Mouse (Mus musculus) CD4-positive helper T cell, adult 2 months (primary cell): ENCODE results near the gene Slc7a1.

Experiments
- DNase-seq: peaks from one replicate; pipeline ENCODE4 v3.0.0-alpha.2; 2012; ENCODE audit warnings: low read depth, missing footprints, low spot score

Gene Slc7a1

GRCm38 (mm10) chr5:148399660-148400443, at the start of gene Slc7a1:
Slc7a1 (minus strand) TSS chr5:148399904.
- DNase-seq: peak; percentile 97

GRCm38 (mm10) chr5:148444974-148445373, 45.3 kb upstream of the Slc7a1 start:
- no peak for DNase-seq

DNA sequence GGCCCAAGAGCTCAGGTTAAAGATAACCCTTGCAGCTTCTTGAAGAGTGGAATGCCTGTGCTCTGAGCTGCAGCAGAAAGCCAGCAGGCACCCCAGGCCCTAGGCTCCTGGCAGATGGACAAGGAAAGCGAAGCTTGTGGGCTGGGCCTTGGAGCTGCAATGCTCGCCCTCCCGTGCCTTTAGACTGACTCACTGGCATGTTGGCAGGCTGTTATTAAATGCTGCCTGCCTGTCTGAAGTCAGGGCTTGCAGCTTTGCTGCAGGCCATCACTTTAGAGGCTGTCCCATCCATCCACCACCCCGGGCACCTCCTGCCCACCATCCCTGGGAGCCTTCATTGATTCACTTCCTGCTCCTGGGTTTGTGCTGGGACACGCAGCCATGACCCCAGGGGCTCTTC, 44.0 kb upstream of the Slc7a1 start:
- no peak for DNase-seq

DNA sequence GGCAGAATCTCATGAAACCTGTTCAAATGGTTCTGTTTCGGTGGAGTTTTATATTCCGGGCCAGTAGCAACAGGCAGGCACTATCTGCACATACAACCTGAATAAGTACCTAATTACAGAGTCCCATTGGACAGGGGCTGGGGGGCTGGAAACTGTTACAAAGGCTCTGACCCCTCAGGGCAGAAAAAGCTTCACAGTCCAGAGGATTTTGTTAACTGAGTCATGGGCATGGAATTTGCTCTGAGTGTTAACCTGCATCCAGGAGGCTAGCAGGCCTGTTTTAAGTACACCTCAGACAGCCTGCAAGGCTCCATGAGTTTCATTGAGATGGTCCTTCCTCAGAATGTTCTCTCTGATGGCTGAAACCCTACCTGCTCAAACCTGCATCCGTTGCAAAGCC, 36.0 kb upstream of the Slc7a1 start:
- no peak for DNase-seq

- DNase-seq: no peak
Observed at GRCm38 (mm10) chr5:148432121-148432520, 32.4 kb upstream of the Slc7a1 start.

DNA sequence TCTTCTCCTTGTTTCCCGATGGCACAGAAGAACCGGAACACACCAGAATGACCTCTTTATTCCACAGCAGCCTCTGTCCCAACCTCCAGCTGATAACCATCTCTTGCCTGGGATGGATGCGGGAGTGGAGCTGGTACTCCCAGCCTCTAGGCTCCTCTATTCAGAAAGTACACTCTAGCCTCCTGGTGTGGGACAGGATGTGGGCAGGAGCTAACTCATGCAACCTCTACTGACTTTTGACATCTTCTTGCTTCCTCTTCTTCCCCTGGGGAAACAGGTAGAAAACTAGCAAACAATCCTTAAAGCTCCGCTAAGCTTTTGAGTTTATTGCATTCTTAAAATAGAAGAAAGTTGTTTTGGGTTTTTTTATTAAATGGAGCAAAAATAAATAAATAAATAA, 29.1 kb upstream of the Slc7a1 start:
- peak; percentile 15 for DNase-seq

DNA sequence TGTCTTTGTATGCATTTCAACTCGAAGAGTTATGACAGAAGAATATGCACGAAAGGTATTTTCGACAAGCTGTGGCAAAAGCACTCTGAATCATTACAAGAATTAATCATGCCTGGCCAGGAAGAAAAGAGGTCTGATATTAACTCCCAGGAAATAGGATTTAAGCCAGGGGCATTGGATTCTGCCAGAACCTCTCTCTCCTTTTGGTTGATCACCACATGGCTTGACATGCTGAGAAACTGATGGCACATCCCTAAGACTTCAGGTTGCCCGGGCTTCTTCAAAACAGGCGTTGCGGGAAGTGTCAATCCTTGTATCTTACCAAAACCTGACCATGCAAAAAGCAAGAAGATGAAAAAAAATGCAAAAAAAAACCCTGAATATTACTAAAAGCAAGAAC, 25.4 kb upstream of the Slc7a1 start:
- no peak for DNase-seq

DNA sequence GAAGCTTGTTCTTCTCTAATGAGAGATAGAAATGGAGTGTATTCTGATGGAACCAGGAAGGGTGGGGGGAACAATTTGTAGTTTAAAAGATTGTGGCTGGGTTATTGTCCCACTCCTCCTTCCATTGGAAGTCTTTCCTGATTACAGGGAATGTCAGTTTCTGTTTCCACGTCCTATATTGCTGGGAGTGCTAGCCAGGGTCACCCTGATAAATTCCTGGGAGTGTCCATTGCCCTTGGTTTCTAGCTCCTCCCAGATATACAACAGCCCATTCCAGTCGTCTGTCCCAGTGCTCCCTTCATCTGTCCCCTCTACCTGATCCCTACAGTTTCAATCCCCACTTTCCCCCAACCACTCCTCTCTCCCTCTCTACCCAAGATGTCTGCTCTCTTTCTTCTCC, 21.6 kb upstream of the Slc7a1 start:
- no peak for DNase-seq

DNA sequence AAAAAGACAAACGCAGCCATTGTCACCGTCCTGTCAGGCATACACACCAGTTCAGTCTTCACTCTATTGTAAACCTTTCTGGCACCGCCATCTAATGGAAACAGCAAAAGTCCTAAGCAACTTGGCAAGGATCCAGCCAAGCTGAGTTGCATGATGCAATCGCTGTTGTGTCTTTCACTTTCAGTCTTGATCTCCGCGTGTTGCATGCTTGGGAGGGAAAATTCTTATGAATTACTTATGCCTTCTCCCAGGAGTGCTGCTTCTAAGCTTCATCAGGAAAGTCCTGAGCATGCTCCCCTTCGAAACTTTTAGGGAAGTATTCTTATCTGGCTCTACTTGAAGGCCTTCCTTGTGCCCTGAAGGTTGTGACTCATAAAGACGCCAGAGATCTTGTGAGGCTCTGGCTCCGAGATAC, 19.4 kb upstream of the Slc7a1 start:
- peak; percentile 78 for DNase-seq

- DNase-seq: no peak
Observed at GRCm38 (mm10) chr5:148418436-148418835, 18.7 kb upstream of the Slc7a1 start.

DNA sequence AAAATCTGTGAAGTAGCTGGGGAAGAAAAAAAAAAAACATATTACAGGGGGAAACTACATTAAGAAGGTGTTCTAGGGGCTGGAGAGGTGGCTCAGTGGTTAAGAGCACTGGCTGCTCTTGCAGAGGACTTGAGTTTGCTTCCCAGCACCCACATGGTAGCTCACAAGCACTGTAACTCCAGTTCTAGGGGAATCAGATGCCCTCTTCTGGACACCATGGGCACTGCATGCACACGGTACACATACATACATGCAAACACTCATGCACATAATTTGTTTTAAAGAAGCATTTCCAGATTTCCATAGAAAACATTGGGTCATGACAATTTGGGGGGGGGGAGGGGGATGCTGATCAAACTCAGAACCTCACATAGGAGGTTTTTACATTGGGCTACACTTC, 18.1 kb upstream of the Slc7a1 start:
- DNase-seq: peak; percentile 26

DNA sequence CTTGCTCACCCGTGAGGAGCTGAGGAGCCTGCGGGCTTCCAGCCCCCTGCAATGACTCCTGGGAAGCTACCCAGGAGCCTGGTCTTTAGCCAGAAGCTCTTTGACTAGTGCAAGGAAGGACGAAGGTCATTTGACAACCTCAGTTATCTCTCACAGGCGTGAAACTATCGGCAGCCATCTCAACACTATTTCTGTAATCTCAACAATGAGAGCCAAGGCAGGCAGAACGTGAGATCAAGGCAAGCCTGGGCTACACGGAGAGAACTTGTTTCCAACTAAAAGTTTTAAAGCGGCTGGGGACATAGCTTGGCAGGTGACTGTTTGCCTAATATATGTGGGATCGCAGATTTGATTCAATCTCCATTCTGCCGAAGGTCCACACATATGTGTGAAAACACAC, 16.8 kb upstream of the Slc7a1 start:
- DNase-seq: no peak

DNA sequence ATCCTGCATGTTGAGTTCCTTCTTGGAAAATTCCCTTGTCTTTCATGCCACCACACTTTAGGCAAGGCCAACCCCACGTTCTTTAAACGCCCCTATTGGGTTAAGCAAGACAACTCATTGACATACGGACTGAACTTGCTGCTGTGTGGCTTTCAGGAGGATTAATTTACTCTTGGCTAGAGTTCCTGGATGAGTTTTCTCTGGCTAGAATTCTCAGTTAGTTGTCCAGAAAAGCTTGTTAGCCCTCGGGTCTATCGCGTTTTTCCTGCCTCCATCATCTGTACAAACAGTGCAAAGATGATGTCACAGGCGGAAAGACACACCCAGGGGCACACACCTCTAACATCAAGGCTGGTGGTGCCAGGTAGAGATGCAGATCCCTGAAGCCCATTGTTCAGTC, 14.5 kb upstream of the Slc7a1 start:
- DNase-seq: no peak

GRCm38 (mm10) chr5:148412504-148412903, 12.8 kb upstream of the Slc7a1 start:
- DNase-seq: no peak

DNA sequence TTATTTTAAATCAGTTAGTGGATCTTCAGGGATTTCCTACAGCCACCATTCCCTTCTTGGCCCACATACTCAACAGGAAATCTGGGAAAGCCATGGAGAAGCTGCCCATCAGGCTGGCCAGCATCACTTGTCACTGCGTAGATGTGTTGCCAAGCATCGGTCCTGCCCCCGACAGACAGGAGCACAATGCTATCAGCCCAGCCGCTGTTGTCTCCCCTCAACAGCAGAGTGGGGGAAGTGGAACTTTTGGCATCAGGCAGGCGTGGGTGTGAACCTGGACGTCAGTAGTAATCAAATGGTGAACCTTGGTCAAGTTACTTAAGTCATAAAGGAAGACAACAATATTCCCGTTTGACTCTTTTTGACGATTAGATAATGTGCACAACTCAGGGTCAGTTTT, 9.8 kb upstream of the Slc7a1 start:
- DNase-seq: no peak

- DNase-seq: no peak
Observed at GRCm38 (mm10) chr5:148406913-148407312, 7.2 kb upstream of the Slc7a1 start.

- no peak for DNase-seq
Observed at GRCm38 (mm10) chr5:148404548-148404947, 4.8 kb upstream of the Slc7a1 start.

DNA sequence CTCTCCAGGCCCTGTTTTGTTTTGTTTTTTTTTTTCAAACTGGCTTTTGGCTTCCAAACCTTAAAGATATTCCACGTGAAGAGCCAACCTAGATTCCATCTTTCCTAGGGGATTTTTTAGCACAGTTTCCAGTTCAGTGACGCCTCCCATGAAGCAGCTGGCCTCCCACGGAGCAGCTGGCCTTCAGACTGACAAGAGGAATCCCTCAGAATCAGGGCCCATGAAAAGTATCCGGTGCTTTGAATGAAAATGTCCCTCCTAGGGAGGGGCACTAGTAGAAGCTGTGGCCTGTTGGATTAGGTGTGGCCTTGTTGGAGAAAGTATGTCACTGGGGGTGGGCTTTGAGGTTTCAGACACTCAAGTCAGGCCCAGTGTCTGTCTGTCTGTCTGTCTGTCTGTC, 2.9 kb upstream of the Slc7a1 start:
- DNase-seq: no peak

DNA sequence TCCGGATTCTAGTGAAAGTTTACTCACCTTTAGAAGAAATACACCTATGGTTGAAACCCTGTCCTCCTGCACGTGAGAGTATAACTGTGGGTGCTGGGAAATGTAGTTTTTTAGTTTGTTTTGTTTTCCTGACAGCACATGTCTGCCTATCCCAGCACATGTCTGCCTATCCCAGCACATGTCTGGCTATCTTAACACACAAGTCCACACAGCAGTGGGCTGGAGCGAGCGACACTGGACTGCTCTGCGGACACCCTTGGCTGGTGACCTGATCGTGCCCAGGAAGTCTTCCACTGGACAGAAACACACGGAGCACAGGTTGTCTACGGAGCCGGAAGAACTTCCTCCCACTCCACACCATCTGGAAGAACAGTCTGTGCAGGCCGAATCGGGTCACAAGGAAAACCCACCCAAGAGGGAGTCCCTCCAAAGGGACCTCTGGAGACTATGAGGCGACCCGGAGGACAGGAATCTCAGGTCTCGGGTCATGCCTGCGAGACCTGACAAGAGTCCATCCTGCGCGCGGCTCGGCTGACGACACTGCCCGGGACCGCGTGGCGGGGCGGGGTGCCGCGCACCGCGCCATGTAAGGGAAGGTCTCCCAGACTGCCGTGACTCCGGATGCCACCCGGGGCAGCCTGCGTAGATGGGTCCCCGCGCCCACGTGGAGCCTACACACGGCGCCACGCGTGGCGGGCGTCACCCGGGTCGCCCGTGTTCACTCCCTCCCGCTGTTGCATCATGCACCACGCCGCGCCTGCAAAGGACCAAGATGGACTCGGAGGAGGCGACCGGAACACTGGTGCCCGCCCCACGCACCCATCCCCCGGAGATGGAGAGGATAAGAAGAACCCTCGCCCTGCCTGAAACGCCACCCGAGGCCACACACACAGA, 691 bp downstream of the Slc7a1 start:
- DNase-seq: peak; percentile 91

DNA sequence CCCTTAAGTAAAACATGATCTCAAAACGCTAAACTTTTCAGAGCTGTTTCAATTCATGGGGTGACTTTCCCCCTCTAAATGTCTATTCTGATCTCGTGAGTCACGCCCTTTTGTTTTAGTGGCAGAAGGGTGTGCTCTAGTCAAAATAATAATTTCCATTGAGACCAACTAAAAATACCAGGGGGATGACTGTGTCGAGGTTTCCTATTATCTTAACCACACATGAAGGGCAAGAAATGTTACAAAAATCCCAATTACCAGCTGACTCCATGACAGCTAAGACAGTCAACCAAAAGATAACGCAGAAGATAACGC, 1.3 kb downstream of the Slc7a1 start:
- DNase-seq: peak; percentile 81

GRCm38 (mm10) chr5:148397911-148398310, 1.8 kb downstream of the Slc7a1 start:
- no peak for DNase-seq

- DNase-seq: peak; percentile 40
Observed at GRCm38 (mm10) chr5:148397418-148397817, 2.3 kb downstream of the Slc7a1 start.

- no peak for DNase-seq
Observed at GRCm38 (mm10) chr5:148393316-148393715, 6.4 kb downstream of the Slc7a1 start.
